Mouse (Mus musculus): ENCODE results near the gene Bpnt1. TPM values are rescaled to one million over a fixed set of nuclear protein-coding genes. Genes with fewer than 3 reads are reported as not detected.

Gene Bpnt1
- polyA plus RNA-seq, 1 experiment from 2014 or later = 64.0 TPM

DNA sequence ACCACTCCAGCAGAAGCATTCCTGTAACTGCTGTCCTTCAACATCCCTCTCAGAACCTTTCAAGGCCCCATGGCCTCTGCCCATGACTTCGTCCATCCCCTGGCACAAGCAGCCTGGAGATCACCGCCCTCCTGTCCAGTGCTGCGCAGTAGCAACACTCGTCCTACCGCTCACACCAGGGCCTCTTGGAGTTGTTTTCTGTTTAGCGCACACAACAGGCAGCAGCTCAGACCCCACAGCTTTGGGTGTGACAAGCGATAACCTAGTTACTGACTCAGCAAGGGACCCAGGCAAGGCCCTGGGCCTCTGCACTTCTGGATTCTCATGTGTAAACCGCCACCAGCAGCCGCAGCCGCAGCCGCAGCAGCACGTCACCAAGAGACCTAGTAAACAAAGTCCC is 25.1 kb upstream of the Bpnt1 start:
- Histone ChIP-seq H3K4me2 (replicated peaks; ENCODE audit: low read depth) (no peak overlapping the region), H3K4me1 (replicated peaks; ENCODE audit: control insufficient read depth, insufficient read depth) (no peaks in the 10 kb centered on the region), H3K4me3 (ENCODE audit: low read depth, low read length) (no peak overlapping the region), H3K36me3 (ENCODE audit: control insufficient read depth, insufficient read depth, low read length) (peaks cover 3% of the 10 kb centered on the region; the same call in 1 of the 2 replicates), H3K27me3 (ENCODE audit: control insufficient read depth, insufficient read depth, low read length) (no peaks in the 10 kb centered on the region), H3K9ac (ENCODE audit: low read length) (no peak overlapping the region), H3K9me3 (ENCODE audit: control insufficient read depth, low read length) (no peaks in the 10 kb centered on the region), H3K27ac (replicated peaks) (no peak overlapping the region)
- DNase-seq (ENCODE audit: low spot score) (no peak), ATAC-seq (ENCODE audit: low FRiP score, low TSS enrichment) (no peak)
- TF ChIP-seq EP300 (optimal IDR thresholded peaks at IDR 0.05) (no peak), CTCF (IDR thresholded peaks at IDR 0.05; ENCODE audit: low read depth) (no peak)
- WGBS = 96% methylated on average over 12 of the region's 12 CpGs

- 88% methylated on average over 7 of the region's 7 CpGs for whole genome bisulfite sequencing
- no peaks in the 10 kb centered on the region; the same call in 1 of the 2 replicates for H3K36me3 ChIP-seq (ENCODE audit: control insufficient read depth, insufficient read depth, low read length)
Measured at GRCm38 (mm10) chr1:185307645-185308044, 24.3 kb upstream of the Bpnt1 start.

GRCm38 (mm10) chr1:185308334-185308733 is 23.6 kb upstream of the Bpnt1 start:
- no peaks in the 10 kb centered on the region for H3K4me1 ChIP-seq (replicated peaks; ENCODE audit: control insufficient read depth, insufficient read depth)
- ATAC-seq (ENCODE audit: low FRiP score, low TSS enrichment) = no peak
- no peak overlapping the region for H3K4me2 ChIP-seq (replicated peaks; ENCODE audit: low read depth)
- WGBS = 81% methylated on average over 2 of the region's 2 CpGs
- H3K27me3 ChIP-seq (ENCODE audit: control insufficient read depth, insufficient read depth, low read length) = no peaks in the 10 kb centered on the region
- DNase-seq (ENCODE audit: low spot score) = no peak
- no peak overlapping the region for H3K9ac ChIP-seq (ENCODE audit: low read length)
- peaks cover 6% of the 10 kb centered on the region; the same call in 1 of the 2 replicates for H3K36me3 ChIP-seq (ENCODE audit: control insufficient read depth, insufficient read depth, low read length)
- TF ChIP-seq EP300 (optimal IDR thresholded peaks at IDR 0.05) = no peak
- no peak for TF ChIP-seq CTCF (IDR thresholded peaks at IDR 0.05; ENCODE audit: low read depth)
- H3K9me3 ChIP-seq (ENCODE audit: control insufficient read depth, low read length) = no peaks in the 10 kb centered on the region
- H3K4me3 ChIP-seq (ENCODE audit: low read depth, low read length) = no peak overlapping the region
- H3K27ac ChIP-seq (replicated peaks) = peak overlapping the region; percentile 64

More at GRCm38 (mm10) chr1:185307645-185308044, 24.3 kb upstream of the Bpnt1 start:
- H3K9ac ChIP-seq (ENCODE audit: low read length) = no peak overlapping the region
- ATAC-seq (ENCODE audit: low FRiP score, low TSS enrichment) = no peak
- DNase-seq (ENCODE audit: low spot score) = no peak
- TF ChIP-seq EP300 (optimal IDR thresholded peaks at IDR 0.05) (no peak), CTCF (IDR thresholded peaks at IDR 0.05; ENCODE audit: low read depth) (no peak)
- H3K9me3 ChIP-seq (ENCODE audit: control insufficient read depth, low read length) = no peaks in the 10 kb centered on the region
- H3K4me2 ChIP-seq (replicated peaks; ENCODE audit: low read depth) = no peak overlapping the region
- no peaks in the 10 kb centered on the region for H3K27me3 ChIP-seq (ENCODE audit: control insufficient read depth, insufficient read depth, low read length)
- H3K4me1 ChIP-seq (replicated peaks; ENCODE audit: control insufficient read depth, insufficient read depth) = no peaks in the 10 kb centered on the region
- H3K27ac ChIP-seq (replicated peaks) = no peak overlapping the region
- H3K4me3 ChIP-seq (ENCODE audit: low read depth, low read length) = no peak overlapping the region

DNA sequence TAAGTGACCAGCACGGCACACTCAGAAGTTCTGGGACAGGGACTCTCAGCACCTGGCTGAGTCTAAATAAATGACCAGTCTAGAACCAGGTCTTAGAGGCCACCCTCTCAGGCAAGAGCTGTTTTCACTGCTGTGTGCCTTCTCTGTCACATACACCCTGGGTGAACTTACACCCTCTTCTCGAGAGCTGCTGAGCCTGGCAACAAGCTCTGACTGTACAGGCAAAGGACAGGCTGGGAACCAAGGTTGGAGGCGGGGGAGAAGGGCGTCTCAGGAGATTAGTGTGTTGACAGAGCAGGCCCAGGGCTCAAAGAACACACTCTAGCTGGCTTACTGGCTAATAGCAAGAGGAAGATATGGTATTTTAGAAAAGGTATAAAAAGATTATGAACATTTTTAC is 23.0 kb upstream of the Bpnt1 start:
- Histone ChIP-seq H3K36me3 (ENCODE audit: control insufficient read depth, insufficient read depth, low read length) (peaks cover 9% of the 10 kb centered on the region; the same call in 1 of the 2 replicates), H3K27me3 (ENCODE audit: control insufficient read depth, insufficient read depth, low read length) (no peaks in the 10 kb centered on the region), H3K4me1 (replicated peaks; ENCODE audit: control insufficient read depth, insufficient read depth) (no peaks in the 10 kb centered on the region), H3K27ac (replicated peaks) (peak overlapping the region; percentile 64), H3K4me3 (ENCODE audit: low read depth, low read length) (no peak overlapping the region), H3K9me3 (ENCODE audit: control insufficient read depth, low read length) (no peaks in the 10 kb centered on the region), H3K9ac (ENCODE audit: low read length) (no peak overlapping the region), H3K4me2 (replicated peaks; ENCODE audit: low read depth) (no peak overlapping the region)
- ATAC-seq (ENCODE audit: low FRiP score, low TSS enrichment) (peak; percentile 89), DNase-seq (ENCODE audit: low spot score) (peak; percentile 83)
- TF ChIP-seq CTCF (IDR thresholded peaks at IDR 0.05; ENCODE audit: low read depth) (no peak), EP300 (optimal IDR thresholded peaks at IDR 0.05) (no peak)
- 41% methylated on average over 4 of the region's 4 CpGs for WGBS

DNA sequence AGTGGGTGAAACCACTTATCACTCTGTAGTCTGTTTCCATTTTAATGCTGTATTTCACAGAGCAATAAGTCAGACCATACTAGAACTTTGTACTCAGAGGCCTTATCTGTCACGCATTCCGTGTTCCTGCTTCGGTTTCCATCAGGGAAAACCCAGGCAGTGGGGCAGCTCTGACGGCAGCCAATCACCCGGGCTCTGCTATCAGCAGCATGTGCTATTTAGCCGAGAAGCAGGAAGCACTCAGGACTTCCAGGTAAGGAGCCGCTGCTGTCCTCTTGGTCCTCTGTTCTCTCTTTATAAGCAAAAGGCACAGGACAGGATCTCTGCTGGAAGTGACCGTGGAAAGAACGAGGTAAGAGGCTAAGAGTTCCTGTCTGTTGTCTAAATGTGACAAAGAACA is 20.0 kb upstream of the Bpnt1 start:
- Histone ChIP-seq H3K9ac (ENCODE audit: low read length) (no peak overlapping the region), H3K27me3 (ENCODE audit: control insufficient read depth, insufficient read depth, low read length) (no peaks in the 10 kb centered on the region), H3K4me1 (replicated peaks; ENCODE audit: control insufficient read depth, insufficient read depth) (no peaks in the 10 kb centered on the region), H3K4me2 (replicated peaks; ENCODE audit: low read depth) (peak overlapping the region; percentile 14; the same call in 1 of the 2 replicates), H3K9me3 (ENCODE audit: control insufficient read depth, low read length) (no peaks in the 10 kb centered on the region), H3K27ac (replicated peaks) (peak overlapping the region; percentile 73), H3K36me3 (ENCODE audit: control insufficient read depth, insufficient read depth, low read length) (peaks cover 12% of the 10 kb centered on the region; the same call in 1 of the 2 replicates), H3K4me3 (ENCODE audit: low read depth, low read length) (no peak overlapping the region)
- WGBS = 75% methylated on average over 9 of the region's 9 CpGs
- no peak for TF ChIP-seq EP300 (optimal IDR thresholded peaks at IDR 0.05)
- TF ChIP-seq CTCF (IDR thresholded peaks at IDR 0.05; ENCODE audit: low read depth) = no peak
- peak; percentile 88 for ATAC-seq (ENCODE audit: low FRiP score, low TSS enrichment)
- DNase-seq (ENCODE audit: low spot score) = peak; percentile 86

DNA sequence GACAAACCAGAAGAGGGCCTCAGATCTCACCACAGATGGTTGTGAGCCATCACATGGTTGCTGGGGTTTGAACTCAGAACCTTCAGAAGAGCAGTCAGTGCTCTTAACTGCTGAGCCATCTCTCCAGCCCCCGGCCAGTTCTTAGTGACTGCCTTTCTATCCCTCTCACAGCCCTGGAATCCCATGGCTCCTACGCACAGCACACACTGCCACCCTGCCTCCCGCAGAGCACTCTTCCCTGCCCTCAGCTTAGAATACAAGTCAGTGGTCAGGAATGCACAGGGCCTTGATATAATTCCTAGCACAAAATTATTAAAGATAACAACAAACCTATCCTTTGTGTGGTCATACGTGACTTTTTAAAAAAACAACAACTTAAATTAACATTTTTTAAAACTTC is 17.4 kb upstream of the Bpnt1 start:
- H3K4me2 ChIP-seq (replicated peaks; ENCODE audit: low read depth) = no peak overlapping the region
- H3K36me3 ChIP-seq (ENCODE audit: control insufficient read depth, insufficient read depth, low read length) = peaks cover 17% of the 10 kb centered on the region; the same call in 1 of the 2 replicates
- 91% methylated on average over 4 of the region's 4 CpGs for WGBS

More for the DNA sequence above, 17.4 kb upstream of the Bpnt1 start:
- H3K27ac ChIP-seq (replicated peaks) = no peak overlapping the region
- H3K4me3 ChIP-seq (ENCODE audit: low read depth, low read length) = no peak overlapping the region
- ATAC-seq (ENCODE audit: low FRiP score, low TSS enrichment) = no peak
- no peak for DNase-seq (ENCODE audit: low spot score)
- H3K9me3 ChIP-seq (ENCODE audit: control insufficient read depth, low read length) = no peaks in the 10 kb centered on the region
- no peaks in the 10 kb centered on the region for H3K27me3 ChIP-seq (ENCODE audit: control insufficient read depth, insufficient read depth, low read length)
- H3K9ac ChIP-seq (ENCODE audit: low read length) = no peak overlapping the region
- TF ChIP-seq CTCF (IDR thresholded peaks at IDR 0.05; ENCODE audit: low read depth) = no peak
- TF ChIP-seq EP300 (optimal IDR thresholded peaks at IDR 0.05) = no peak
- no peaks in the 10 kb centered on the region for H3K4me1 ChIP-seq (replicated peaks; ENCODE audit: control insufficient read depth, insufficient read depth)
